Mouse (Mus musculus) heart, postnatal 0 days (tissue): ENCODE measurements around the gene Ipo4.
A peak's percentile ranks its signal among the peaks of the same experiment; 100 is the strongest.

Experiments
- CTCF ChIP-seq: IDR thresholded peaks from 2 replicates; pipeline ENCODE4 v1.5.1; 2016; ENCODE audit warnings: antibody characterized with exemption, control low read depth, low read depth
- EP300 ChIP-seq: IDR thresholded peaks from 2 replicates; pipeline ENCODE4 v1.6.1; 2016; ENCODE audit warnings: antibody characterized with exemption, low read depth

DNA sequence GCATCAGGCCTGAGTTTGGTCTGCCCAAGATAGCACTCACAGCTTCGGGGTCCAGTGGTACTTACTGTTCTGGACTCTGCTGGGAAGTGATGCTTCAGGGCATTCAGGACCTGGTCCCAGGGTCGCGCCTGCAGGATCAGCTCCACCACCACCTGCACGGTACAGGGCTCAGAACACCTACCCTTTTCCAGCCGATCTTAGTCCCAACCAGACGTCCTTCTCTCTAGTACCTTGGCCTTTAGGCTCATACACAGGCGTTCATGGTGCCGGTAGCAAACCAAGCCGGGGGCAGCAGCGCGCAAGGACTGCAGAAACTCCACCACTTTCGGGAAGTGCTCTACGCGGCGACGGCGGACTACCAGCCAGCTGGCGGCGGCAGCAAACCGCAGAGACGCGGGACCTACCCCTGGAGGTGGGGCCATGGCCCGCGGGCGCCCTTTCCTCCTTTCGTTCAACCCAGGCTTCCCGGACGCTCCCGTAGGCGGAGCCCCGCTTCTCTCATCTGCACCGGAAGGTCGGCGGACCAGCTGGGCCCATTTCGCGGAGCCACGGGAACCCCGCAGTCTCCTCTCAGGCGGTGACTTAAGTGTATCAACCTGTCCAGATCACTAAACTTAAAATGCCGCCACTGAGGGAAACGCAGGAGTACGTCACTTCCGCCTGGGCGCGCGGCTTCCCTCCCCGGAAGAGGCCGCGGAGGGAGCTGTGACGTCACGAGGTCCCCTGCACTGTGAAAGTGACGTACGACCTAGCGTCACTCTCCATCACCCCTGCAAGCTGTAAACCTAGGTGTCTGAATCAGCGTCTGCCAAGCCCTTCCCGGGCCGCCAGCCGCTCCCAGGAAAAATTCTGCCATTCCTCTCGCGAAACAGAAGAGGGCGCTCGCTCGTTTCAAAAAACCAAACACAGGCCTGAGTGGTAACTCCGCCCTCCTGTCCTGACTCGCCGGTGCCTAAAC is 45.7 kb upstream of the Ipo4 start, which contains the start of gene Tinf2:
- TF ChIP-seq CTCF (peak; percentile 75), EP300 (peak; percentile 73; the same call in 1 of the 2 replicates)
